Mouse (Mus musculus) spleen, adult 2 months (tissue): Measurements from ENCODE around the gene Zdhhc18. TPM values are rescaled to one million over a fixed set of nuclear protein-coding genes. Genes with fewer than 3 reads are reported as not detected.

Experiments used
- DNase-seq, 2 experiments: peaks; one replicate each; pipeline versions ENCODE4 v3.0.0 to v3.0.0-alpha.2; 2012 to 2021; ENCODE audit warnings: low spot score in 2 of 2, low read depth in 1 of 2
- H3K27ac ChIP-seq: fragments of 200-500 bp; 2 replicates; pipeline ENCODE4 v1.5.1; 2012; ENCODE audit warnings: low read length, inconsistent platforms; ENCODE audit not compliant: insufficient read depth
- H3K27me3 ChIP-seq: fragments of 200-500 bp; 2 replicates; pipeline ENCODE4 v1.6.1; 2012; ENCODE audit warnings: mild to moderate bottlenecking, moderate library complexity, low read length, inconsistent platforms; ENCODE audit not compliant: control insufficient read depth, insufficient read depth
- H3K36me3 ChIP-seq: fragments of 200-500 bp; 2 replicates; pipeline ENCODE4 v1.6.1; 2012; ENCODE audit warnings: mild to moderate bottlenecking, low read length, inconsistent platforms; ENCODE audit not compliant: control insufficient read depth, insufficient read depth
- H3K4me1 ChIP-seq: fragments of 200-500 bp; 2 replicates; pipeline ENCODE4 v1.6.1; 2011; ENCODE audit warnings: inconsistent platforms; ENCODE audit not compliant: control insufficient read depth, insufficient read depth, insufficient read length
- H3K4me3 ChIP-seq: fragments of 200-500 bp; 2 replicates; pipeline ENCODE4 v1.5.1; 2011; ENCODE audit warnings: mild to moderate bottlenecking, inconsistent platforms; ENCODE audit not compliant: insufficient read depth, insufficient read length; ENCODE audit errors: extremely low read depth
- CTCF ChIP-seq: fragments of 200-500 bp; IDR thresholded peaks from 2 replicates; pipeline ENCODE4 v1.5.1; 2011; ENCODE audit warnings: mild to moderate bottlenecking, inconsistent platforms; ENCODE audit not compliant: insufficient read depth, insufficient read length, insufficient replicate concordance; ENCODE audit errors: extremely low read depth
- POLR2A ChIP-seq: fragments of 200-500 bp; IDR thresholded peaks from 2 replicates; pipeline ENCODE4 v1.6.1; 2011; ENCODE audit warnings: low read depth, low read length, inconsistent platforms
- WGBS: fragments of 180-500 bp; shearing (Covaris S2); methylation state at CpG from one replicate; pipeline ENCODE4 v1.1.7; 2018; 5-methylcytosine and 5-hydroxymethylcytosine counted together
- polyA plus RNA-seq: library from polyadenylated mRNA; depleted of rRNA; stranded (reverse); fragments of >200 nt; gene quantifications from 2 replicates; pipeline ENCODE4 v1.2.3, GENCODE M21; 2012

Zdhhc18 gene
- polyA plus RNA-seq, 1 experiment, result 134 TPM

DNA sequence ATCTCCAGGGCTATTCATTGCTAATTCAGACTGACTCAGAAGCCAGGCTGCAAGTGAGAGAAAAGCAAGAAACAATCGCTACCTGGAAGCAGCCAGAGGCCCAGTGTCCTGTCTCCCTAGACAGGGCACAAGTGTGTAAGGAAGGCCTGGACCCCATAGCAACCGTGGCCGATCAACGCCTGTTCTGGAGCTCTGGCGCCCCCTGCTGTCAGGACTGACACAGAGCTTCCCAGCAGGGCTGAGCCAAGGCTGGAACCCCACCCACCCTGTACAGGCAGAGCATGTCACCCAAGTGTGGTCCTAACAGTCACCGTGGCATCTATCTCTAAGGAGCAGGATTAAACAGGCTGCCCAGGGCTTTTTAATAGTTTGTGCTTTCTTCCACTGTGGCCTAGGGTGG lies 40.2 kb downstream of the Zdhhc18 start:
- WGBS, result 15% methylated on average over 6 of the region's 6 CpGs
- peak; percentile 97 for TF ChIP-seq CTCF
- no peak for TF ChIP-seq POLR2A
- peaks cover 55% of the 10 kb centered on the region for H3K36me3 ChIP-seq
- no peak overlapping the region for H3K27ac ChIP-seq
- H3K27me3 ChIP-seq, result no peaks in the 10 kb centered on the region
- peak in 1 of 2 experiments; percentile 85 for DNase-seq
- H3K4me1 ChIP-seq, result peaks cover 15% of the 10 kb centered on the region; the same call in 1 of the 2 replicates
- H3K4me3 ChIP-seq, result no peak overlapping the region

DNA sequence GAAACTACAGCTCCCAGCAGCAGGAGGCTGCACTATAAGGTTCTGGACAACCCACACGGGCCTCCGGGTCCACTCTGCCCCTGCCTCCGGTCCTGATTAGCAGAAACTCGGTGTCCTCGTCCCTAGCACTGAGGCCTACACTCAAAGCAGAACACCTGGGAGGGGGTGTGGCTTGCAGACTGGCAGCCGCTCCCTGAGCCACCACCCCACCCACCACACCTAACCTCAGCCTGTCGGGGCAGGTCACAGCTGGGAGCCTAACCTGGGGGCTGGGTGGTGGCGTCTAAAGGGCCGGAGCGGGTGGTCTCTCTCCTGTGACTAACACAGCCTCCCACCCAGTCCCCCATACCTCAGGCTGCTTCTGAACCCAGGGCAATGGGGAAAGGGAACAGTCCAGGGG lies 42.7 kb downstream of the Zdhhc18 start:
- Histone ChIP-seq H3K4me1 (peaks cover 13% of the 10 kb centered on the region; the same call in 1 of the 2 replicates), H3K27me3 (no peaks in the 10 kb centered on the region), H3K36me3 (peaks cover 44% of the 10 kb centered on the region), H3K27ac (no peak overlapping the region), H3K4me3 (no peak overlapping the region)
- WGBS, result 85% methylated on average over 10 of the region's 10 CpGs
- TF ChIP-seq POLR2A (no peak), CTCF (no peak)
- no peak for DNase-seq

GRCm38 (mm10) chr4:133605330-133605729 lies 44.6 kb downstream of the Zdhhc18 start:
- H3K27me3 ChIP-seq, result no peaks in the 10 kb centered on the region
- H3K27ac ChIP-seq, result no peak overlapping the region
- no peak for TF ChIP-seq POLR2A
- TF ChIP-seq CTCF, result no peak
- 91% methylated on average over 9 of the region's 9 CpGs for WGBS
- H3K4me3 ChIP-seq, result no peak overlapping the region
- H3K36me3 ChIP-seq, result peaks cover 39% of the 10 kb centered on the region
- no peak for DNase-seq
- H3K4me1 ChIP-seq, result peaks cover 8% of the 10 kb centered on the region; the same call in 1 of the 2 replicates

DNA sequence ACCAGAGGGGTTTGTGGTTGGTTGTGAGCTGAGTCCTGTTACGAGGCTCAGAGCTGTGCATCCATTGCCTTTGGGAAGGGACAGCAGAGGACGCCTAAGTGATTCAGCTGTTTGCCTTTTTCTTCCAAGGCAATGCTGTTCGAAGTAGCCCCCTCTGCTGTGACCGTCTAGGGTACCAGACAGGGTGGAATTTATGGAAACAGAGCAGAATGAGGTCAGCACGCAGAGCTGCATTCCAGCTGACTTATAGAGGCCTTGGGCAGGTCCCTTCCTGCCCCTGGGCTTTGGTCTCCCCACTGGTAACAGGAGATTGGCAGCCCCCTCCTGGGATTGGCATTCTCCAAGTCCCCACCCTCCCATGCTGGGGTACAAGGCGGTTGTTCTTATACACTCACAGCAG lies 45.1 kb downstream of the Zdhhc18 start:
- 92% methylated on average over 6 of the region's 6 CpGs for WGBS
- Histone ChIP-seq H3K4me1 (peaks cover 4% of the 10 kb centered on the region; the same call in 1 of the 2 replicates), H3K4me3 (no peak overlapping the region), H3K27me3 (no peaks in the 10 kb centered on the region), H3K27ac (no peak overlapping the region), H3K36me3 (peaks cover 39% of the 10 kb centered on the region)
- DNase-seq, result no peak
- no peak for TF ChIP-seq CTCF
- TF ChIP-seq POLR2A, result no peak

- 77% methylated on average over 7 of the region's 7 CpGs for WGBS
- H3K36me3 ChIP-seq, result peaks cover 39% of the 10 kb centered on the region
These were observed 45.8 kb downstream of the Zdhhc18 start for GRCm38 (mm10) chr4:133604175-133604574.

DNA sequence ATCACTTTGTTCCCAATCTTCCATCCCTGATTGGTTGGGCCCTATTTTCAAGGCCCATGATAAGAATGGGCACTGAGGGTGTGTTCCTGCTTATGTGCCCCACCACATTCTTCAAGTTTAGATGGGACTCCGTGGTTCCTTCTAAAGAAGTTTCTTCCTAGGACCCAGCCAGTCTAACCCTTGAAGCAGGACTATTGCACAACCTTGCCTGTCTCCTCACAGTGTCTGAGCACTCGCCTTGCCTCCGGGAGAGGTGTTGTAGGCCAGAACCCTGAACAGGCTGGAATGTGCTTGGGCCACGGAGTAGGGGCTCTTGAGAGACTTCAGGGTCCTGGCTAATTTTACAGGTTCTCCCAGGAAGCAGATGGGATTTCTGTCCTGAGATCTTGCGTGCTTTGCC lies 46.9 kb downstream of the Zdhhc18 start:
- H3K4me3 ChIP-seq, result no peak overlapping the region
- no peak for DNase-seq
- H3K4me1 ChIP-seq, result peaks cover 11% of the 10 kb centered on the region; the same call in 1 of the 2 replicates
- WGBS, result 92% methylated on average over 5 of the region's 5 CpGs
- peaks cover 33% of the 10 kb centered on the region for H3K36me3 ChIP-seq
- no peaks in the 10 kb centered on the region for H3K27me3 ChIP-seq
- no peak for TF ChIP-seq CTCF
- TF ChIP-seq POLR2A, result no peak
- H3K27ac ChIP-seq, result no peak overlapping the region

More at GRCm38 (mm10) chr4:133604175-133604574, 45.8 kb downstream of the Zdhhc18 start:
- TF ChIP-seq CTCF (no peak), POLR2A (no peak)
- Histone ChIP-seq H3K4me3 (no peak overlapping the region), H3K27me3 (no peaks in the 10 kb centered on the region), H3K4me1 (peaks cover 4% of the 10 kb centered on the region; the same call in 1 of the 2 replicates), H3K27ac (no peak overlapping the region)
- DNase-seq, result no peak

DNA sequence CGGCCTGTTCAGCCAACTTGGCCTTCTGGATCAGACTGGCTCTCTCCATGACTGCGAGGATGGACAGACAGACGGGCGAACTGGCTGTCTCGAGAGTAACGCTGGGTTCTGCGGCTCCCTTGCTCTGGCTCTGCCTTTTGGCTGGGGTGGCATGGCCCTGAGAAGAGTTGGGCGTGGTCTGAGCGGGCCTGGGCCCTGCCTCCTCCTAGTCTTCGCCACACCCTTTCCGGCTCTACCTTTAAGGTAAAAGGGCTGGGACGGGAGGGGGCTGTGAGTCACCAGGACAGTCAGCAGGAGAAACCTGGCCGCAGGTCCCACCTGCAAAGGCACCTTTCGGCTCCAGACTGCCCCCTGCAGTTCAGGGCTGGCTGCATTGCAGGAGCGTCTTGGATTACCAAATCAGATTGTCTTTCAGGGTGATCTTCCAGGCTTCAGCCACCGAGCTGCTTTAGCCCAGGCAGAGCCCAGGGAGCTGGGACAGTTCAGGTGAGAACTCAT lies 48.2 kb downstream of the Zdhhc18 start, which contains the start of gene Sfn:
TSS of gene Sfn (minus strand) at position 448 of the 498 bp plus-strand sequence.
- H3K36me3 ChIP-seq, result peaks cover 23% of the 10 kb centered on the region
- DNase-seq, result peak in 1 of 2 experiments; percentile 72
- peak within 1 kb of the TSS; percentile 37; the same call in 1 of the 2 replicates for H3K27ac ChIP-seq
- 11% methylated on average over 16 of the region's 16 CpGs for WGBS
- TF ChIP-seq POLR2A (no peak), CTCF (peak; percentile 66; the same call in 1 of the 2 replicates)
- peaks cover 11% of the 10 kb centered on the region; the same call in 1 of the 2 replicates for H3K4me1 ChIP-seq
- peak within 1 kb of the TSS; percentile 43; the same call in 1 of the 2 replicates for H3K4me3 ChIP-seq
- no peaks in the 10 kb centered on the region for H3K27me3 ChIP-seq
